Mouse (Mus musculus) v-Abl transformed pro-B cells (cell line): ENCODE data around the gene Ypel4.

ENCODE experiments used
- in situ Hi-C, 2 experiments: fragments of 400-800 bp; cut with MboI; formaldehyde crosslinking; loops; one replicate each; pipeline ENCODE4 v1.15.1; 2025; ENCODE audit not compliant: unreplicated experiment in 2 of 2

The Ypel4 gene

DNA sequence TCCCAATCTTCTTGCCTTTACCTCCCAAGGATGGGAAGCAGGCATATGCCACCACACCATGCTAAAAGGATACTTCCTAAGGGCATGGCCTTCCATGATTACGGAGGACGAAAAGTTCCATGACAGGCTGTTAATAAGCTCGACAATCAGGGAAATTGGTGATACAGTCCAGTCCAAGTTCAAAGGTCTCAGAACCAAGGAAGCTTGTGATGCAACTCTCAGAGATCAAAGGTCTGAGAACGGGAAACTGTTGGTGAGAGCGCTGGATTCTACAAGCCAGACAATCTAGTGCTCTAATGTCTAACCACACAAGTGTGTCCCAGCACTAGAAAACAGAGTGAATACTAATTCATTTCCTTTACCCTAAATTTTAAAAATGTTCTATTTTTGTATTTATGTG is 22.4 kb downstream of the Ypel4 start:
- in situ Hi-C loops = loop anchor here (10.0 to 25.0 kb wide), 3 partner anchors 141 to 806 kb away; no protein-coding TSS in a partner anchor

DNA sequence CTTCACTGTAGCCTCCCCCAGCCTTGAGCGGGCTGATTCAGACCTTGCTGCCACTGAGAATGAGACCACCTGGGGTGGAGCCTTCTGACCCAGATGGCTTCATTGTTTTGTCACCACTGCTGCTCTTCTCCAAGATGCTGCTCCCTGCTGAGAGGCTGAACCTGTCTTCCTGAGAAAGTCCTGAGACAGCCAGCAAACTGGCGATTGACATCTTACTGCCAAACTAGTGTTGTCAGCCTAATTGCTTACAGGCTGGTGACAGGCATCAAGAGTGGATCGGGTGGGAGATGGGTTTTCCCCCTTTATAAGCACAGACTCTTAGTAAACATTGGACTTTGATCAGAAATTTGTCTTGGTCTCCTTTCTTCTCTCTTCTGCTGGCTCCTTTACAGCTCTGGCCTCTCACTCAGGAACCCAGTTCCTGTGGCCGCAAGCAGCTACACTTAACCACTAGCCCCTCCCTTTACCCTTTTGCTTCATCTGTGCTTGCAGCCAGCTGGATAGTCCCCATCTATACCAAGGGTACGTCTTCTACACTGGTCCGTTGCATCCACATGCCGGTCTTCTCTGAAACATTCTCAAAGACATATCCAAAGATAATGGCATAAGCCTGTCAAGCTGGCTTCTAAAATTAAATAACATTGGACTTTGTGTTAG is 23.3 kb downstream of the Ypel4 start:
- in situ Hi-C loops = loop anchor here (10.0 to 25.0 kb wide), 3 partner anchors 142 to 805 kb away; no protein-coding TSS in a partner anchor

DNA sequence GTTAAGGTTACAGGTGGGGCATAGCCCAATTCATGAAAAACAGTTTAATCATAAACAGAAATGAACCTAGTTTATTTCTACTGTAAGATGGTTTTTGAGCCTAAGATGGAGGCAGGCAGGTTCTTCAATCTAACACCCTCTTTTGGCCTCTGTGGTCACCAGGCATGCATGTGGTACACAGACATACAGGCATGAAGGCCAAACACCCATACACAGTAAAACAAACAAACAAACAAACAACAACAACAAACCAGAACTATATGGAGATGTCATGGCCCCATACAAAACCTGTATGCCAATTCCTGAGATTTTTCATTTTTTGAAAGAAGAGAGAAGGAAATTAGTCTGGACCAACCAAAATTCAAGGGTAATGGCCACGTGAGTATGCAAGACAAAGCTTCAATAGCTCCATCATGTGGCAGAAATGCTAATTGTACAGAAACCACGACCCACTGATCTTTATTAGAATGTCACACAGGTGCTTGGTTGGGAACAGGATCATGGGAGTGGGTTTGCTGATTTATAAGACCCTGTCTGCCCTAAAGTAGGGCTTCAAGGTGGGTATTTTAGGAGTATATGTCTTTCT is 24.8 kb downstream of the Ypel4 start:
- in situ Hi-C loops = loop anchor here (10.0 to 25.0 kb wide), 3 partner anchors 144 to 804 kb away; no protein-coding TSS in a partner anchor

DNA sequence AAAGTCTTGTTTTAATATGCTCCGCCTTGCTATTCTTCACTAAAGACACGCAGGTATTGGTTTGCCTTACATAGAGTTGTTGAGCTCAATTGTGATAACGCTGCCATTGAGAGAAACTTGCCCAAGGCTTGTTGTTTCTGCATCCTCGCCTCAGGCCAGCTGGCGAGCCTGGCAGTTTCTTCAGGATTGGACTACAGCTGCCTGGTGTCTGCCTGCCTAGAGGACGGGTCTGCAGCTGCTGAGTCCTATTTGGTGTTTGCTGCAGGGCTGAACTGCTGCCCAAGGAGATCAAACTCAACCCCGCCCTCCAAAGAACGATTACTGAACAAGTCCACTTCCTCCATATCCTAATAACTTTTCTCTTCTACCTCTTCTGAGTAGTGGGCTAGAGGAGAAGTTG is 26.9 kb downstream of the Ypel4 start:
- in situ Hi-C loops = loop anchor here (25.0 kb wide), 2 partner anchors 298 to 802 kb away; no protein-coding TSS in a partner anchor

DNA sequence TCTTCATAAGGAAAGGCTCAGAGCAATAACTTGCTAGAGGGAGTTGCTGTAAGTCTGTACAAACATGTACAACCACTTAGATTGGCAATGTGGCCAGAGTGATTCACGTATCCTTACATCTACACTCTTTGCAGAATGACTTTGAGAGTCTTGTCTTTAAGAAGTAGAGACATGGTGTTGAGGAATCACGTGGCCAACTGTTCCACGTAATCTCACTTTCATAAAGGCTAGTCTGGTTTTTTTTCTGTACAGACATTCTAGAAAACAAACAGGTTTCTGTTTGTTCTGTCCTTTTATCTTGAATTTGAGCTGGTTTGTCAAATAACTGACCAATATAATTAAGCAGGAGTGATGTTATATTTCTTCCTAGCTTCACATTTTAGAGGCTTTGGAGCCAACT is 27.5 kb downstream of the Ypel4 start:
- in situ Hi-C loops = loop anchor here (25.0 kb wide), 2 partner anchors 299 to 801 kb away; no protein-coding TSS in a partner anchor

DNA sequence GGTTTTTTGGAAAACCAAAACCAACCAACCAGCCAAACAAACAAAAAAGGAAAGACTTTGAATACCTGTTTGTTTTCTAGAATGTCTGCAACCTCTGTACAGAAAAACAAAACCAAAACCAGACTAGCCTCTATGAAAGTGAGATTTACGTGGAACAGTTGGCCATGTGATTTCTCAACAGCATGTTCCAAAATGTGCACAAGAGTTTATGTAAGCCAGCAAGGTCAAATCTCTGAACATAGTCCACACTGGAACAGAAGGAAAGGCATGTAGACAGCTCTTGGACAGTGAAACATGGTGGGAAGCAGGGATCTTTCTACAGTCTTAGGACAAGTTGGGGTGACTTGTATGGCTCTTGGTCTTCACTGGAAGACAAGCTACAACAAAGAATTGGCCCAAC is 28.0 kb downstream of the Ypel4 start:
- in situ Hi-C loops = loop anchor here (25.0 kb wide), 2 partner anchors 300 to 800 kb away; no protein-coding TSS in a partner anchor

DNA sequence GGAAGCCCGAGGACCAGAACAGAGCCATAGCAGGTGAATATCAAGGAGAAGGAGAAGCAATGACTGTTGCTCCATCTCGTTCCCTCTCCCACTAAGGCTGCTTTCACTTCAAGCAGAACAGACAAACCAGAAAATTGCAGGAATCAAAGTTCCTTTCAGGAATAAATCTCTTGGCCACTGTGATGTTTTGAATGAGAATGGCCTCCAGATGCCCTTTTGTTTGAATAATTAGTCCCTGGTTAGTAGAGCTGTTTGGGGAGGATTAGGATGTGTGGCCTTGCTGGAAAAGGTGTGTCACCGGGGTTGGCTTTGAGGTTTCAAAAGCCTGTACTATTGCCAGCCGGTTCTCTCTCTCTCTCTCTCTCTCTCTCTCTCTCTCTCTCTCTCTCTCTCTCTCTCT is 28.4 kb downstream of the Ypel4 start:
- in situ Hi-C loops = loop anchor here (25.0 kb wide), 2 partner anchors 300 to 800 kb away; no protein-coding TSS in a partner anchor

DNA sequence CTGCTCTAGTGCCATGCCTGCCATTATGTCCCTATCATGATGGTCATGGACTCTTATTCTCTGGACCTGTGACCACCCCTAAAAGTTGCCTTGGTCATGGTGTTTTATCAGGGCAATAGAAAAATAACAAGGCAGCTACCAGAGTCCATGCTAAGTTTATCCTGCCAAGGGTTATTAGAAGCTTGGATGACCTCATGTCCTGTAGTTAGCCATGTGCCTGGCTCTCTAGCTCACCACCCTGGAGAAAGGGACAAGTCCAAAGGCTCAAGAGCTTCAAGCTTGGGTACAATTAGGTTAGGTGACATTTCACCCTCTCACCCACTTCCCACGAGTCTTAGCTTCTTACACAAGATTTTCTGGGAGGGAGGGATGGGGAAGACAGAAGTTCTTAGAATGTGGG is 29.0 kb downstream of the Ypel4 start:
- in situ Hi-C loops = loop anchor here (25.0 kb wide), 2 partner anchors 301 to 799 kb away; no protein-coding TSS in a partner anchor

DNA sequence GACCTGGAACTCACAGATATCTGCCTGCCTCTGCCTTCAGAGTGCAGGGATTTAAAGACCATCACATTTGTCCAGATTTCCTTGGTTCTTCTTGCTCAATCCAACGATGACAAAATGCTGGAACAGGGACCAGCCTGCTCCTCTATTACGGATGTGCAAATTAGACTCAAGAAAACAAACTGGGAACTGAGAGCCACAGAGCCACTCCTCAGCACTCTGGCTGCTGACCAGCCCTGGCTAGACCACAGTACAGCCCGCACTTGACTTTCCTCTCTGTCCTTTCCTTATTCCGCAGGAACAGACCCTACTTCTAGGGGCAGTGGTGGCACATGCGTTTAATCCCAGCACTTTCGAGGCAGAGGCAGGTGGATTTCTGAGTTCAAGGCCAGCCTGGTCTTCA is 36.6 kb downstream of the Ypel4 start:
- in situ Hi-C loops = loop anchor here (25.0 kb wide), 2 partner anchors 308 to 792 kb away; no protein-coding TSS in a partner anchor

DNA sequence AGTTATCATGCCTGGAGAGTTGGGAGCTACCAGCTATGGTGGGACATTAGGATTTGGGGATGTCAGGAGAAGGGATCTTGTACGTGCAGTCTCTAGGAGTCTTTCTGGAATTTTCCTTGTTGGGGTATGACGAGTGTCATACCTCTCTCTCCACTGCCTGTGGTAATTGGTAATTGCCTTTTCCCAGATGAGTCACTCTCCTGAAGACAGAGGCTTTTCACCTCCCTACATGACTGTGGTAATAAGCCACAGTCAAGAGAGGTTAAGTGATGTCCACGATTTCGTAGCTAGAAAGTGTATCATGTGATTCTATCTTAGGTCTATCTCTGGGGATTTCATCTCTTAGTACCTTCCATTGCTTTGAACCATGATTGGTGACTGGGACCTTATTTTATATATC is 38.6 kb downstream of the Ypel4 start:
- in situ Hi-C loops = loop anchor here (25.0 kb wide), 2 partner anchors 310 to 790 kb away; no protein-coding TSS in a partner anchor

DNA sequence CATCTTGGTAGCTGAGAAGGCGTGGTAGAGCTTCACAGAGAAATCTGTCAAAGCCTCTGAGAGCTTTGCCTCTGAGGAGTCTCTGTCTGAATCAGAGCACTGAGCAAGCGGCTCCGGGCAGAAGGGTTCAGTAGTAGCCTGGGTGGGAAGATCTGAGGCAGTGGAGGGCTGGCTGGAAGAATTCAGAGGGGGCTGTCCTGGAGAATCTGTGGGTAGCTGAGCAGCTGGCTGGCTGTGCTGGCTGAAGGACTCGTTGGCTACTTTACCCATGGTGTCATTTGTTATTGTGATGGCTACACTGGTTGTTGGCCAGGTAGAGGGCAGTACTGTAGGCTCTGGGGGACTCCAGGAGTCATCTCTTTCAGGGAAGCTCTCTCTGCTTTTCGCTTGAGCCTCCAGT is 39.3 kb downstream of the Ypel4 start:
- in situ Hi-C loops = loop anchor here (25.0 kb wide), 2 partner anchors 311 to 789 kb away; no protein-coding TSS in a partner anchor

DNA sequence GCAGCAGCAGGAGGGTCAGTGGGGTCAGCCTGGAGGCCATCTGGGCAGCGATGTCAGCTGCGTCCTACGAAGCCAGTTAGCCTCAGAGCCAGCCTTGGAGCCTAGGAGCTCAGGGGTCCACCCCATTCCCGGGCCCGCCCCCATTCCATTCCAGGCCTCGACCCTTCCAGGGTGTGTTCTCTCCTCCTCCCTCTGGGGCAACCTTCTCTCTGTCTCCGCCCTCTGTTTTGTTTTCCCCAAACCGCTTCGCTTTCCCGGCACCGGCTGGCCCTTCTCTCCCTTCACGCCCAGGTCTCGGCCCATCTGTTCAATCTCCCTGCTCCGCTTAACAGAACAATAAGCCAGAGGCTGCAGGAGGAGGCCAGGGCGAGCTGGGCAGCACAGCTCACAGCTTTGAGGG is 40.9 kb downstream of the Ypel4 start:
- in situ Hi-C loops = loop anchor here (25.0 kb wide), 2 partner anchors 312 to 788 kb away; no protein-coding TSS in a partner anchor

DNA sequence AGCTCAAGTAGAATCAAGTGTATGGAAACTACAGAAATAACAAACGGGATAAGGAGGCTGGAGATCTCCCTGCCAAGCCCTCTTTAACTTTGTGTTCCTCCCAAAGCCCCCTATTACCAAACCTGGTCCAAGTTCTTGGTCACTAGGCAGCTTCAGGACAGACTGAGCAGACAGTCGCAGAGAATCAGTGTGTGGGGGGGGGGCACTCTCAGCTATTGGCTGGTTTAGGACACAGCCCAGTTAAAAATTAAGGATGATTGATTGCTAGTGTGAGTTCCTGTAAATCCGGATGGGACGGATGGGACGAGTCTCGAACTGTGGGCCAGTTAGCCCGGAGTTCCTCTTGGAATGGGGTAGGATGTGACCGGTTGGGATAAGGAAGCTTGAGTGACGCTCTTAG is 41.4 kb downstream of the Ypel4 start, which contains the start of gene Serping1:
Serping1 (minus strand) TSS at position 204 of the 400 bp plus-strand sequence.
- in situ Hi-C loops = no loop called here

DNA sequence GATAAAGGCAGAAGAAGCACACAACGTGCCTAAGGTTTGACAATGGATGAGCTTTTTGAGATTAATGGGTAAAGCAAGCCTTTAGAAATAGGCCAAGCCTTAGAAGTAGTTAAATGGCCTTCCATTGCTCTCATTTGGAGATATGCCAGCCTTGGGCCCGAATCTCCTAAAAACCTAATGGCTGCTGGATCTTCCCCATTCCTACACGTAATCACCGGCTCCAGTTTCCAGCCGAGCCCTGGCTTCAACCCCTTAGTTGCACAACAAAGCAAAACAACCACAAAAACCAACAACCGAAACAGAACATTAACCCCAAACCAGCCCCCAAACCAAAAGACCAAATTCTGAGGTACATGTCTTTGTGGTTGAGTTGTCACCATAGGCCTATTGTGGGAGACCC is 41.8 kb downstream of the Ypel4 start:
- in situ Hi-C loops = no loop called here

DNA sequence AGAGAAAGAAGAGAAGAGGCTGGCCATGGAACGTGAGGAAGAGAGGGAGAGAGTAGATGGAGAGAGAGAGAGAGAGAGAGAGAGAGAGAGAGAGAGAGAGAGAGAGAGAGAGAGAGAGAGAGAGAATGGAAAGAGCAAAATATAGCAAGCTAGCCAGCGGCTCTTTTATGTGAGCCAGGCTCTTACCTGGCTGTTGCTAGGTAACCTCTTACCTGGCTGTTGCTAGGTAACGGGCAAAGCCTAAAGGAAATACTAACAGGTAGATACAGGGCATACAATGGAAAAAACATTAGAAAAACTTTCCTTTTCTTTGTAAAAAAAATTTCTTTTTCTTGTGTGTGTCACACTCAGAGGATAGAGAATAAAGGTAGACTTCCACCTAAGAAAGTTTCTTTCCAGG is 43.8 kb downstream of the Ypel4 start:
- in situ Hi-C loops = no loop called here

DNA sequence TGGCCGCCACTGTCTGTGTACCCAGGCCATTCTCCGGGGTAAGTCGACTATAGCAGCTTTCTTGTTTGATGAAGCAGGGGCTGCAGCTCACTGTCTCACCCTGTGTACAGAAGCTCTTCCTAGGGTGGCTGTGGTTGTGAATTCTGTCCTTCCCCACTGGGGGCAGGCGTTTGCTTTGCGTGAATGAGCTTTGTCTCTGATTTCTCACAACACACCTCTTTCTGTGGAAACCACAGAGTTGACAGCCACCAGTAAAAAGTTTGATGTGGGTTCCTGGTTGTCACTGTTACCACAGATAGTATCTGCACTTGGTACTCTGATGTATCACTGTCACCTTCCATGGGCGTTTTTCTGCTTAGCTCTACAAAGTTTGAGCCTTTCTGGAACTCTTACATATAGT is 45.4 kb downstream of the Ypel4 start:
- in situ Hi-C loops = no loop called here

DNA sequence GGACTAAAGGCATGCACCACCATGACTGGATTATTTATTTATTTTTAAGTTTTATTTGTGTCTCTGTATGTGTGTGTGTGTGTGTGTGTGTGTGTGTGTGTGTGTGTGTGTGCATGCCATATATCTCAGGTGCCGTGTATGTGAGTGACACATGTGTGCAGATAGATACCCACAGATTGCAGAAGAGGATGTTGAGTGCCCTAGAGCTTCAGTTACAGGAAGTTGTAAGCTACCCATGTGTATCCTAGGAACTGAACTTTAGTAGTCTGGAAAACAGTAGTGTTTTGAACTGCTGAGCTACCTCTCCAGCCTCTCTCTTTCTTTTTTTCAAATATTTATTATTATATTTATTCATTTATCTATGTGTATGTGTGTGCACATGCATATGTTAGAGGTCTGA is 49.5 kb downstream of the Ypel4 start:
- in situ Hi-C loops = no loop called here

DNA sequence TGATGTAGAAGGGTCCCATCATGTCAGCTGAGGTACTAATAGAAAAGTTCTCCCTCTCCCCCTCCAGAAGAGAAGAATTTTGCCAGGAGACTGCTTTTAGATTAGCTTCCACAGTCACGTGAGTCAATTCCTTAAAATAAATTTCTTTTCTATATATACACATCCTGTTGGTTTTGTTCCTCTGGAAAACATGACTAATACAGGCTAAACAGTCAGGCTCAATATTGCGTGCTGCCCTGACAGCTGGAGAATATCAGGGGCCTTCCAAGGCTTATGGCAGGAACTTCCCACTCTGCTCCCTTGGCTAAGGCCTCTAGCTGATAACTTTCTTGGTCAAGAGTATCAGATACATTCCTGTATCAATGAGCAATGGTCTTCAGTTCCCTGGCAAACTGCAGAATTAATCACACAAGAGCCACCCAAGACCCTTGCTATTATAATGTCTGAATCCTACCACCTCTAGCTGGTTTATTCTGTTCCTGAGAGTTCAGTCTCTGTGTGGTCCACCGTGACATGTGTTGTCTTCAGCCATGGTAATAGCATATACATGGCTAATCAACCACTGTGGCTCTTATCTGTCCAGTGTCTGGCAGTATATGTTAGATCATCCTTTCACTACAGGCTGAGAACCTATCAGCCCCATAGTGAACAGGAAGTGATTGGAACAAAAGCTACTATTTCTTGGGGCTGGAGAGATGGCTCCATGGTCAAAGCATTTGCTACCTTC is 50.1 kb downstream of the Ypel4 start:
- in situ Hi-C loops = no loop called here
